20 mouse cellular contexts compared by ENCODE assay signal in genomic region chr8:74810054-74810453, GRCm38 (mm10).
"Had no signal": no experiment of that assay in that cellular context is flagged by ENCODE, and none has a peak within 500 bp of the region (broad histone marks: within the 10 kb centered on the region; RNA-seq: fewer than 3 reads in every experiment).

No protein-coding gene starts in this region.

- ATAC-seq: hindbrain, embryonic 16.5 days; inflammation-experienced regulatory T-cells, adult 6 months; intestine, embryonic 16.5 days; liver, embryonic 12.5 days had no signal

- DNase-seq: gastrocnemius, adult 2 months; gastrocnemius, postnatal 10 days; gastrocnemius, postnatal 25 days; heart, adult 2 months; heart, postnatal 10 days; heart, postnatal 4 days; kidney, adult 18-20 months; kidney, adult 8-10 months; kidney, postnatal 10 days; kidney, postnatal 25 days; kidney, postnatal 4 days; left cerebral cortex, postnatal 4 days had no signal

- H3K27me3 ChIP-seq: heart, embryonic 12.5 days; hindbrain, embryonic 12.5 days; limb, embryonic 13.5 days; limb, embryonic 15.5 days; liver, embryonic 12.5 days had no signal
